Mouse (Mus musculus) MEL-GATA-1-ER (cell line): Measurements from ENCODE around the gene Ciao2b.
A peak's percentile ranks its signal among the peaks of the same experiment; 100 is the strongest.
"Not testable (repeated sequence)": the region's sequence is repeated elsewhere in the genome, so short reads cannot be mapped to it uniquely, and the experiment has no call there.

Source experiments
- DNase-seq: peaks from one replicate; pipeline ENCODE4 v3.0.0-alpha.2; 2012; ENCODE audit warnings: low read depth; ENCODE audit errors: extremely low read depth

Ciao2b gene

GRCm38 (mm10) chr8:104641426-104642323 lies at the start of gene Ciao2b:
Ciao2b (minus strand) TSS chr8:104641965.
- peak; percentile 74 for DNase-seq

DNA sequence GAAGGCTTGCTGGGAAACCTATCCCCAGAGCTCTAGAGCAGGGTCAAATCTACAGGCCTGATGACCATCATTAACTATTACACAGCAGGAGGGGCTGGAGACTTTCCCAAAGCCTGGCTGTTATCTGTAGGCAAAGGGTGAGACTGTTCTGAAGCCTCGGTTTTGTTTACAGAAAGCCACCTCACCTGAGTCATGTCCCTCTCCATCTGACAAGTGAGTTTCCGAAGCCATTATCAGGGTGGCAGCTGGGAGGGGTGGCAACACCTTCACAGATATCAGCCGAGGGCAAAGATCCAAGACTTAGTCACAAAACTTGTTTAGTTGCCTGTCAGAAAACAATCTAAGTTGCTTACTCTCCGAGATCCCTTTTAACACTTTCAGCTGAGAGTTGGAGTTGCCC lies 46.7 kb upstream of the Ciao2b start:
- DNase-seq: no peak

- no peak for DNase-seq
These were observed 13.8 kb upstream of the Ciao2b start for GRCm38 (mm10) chr8:104655614-104656013.

- peak; percentile 70 for DNase-seq
These were observed 13.2 kb upstream of the Ciao2b start for GRCm38 (mm10) chr8:104654984-104655383.

DNA sequence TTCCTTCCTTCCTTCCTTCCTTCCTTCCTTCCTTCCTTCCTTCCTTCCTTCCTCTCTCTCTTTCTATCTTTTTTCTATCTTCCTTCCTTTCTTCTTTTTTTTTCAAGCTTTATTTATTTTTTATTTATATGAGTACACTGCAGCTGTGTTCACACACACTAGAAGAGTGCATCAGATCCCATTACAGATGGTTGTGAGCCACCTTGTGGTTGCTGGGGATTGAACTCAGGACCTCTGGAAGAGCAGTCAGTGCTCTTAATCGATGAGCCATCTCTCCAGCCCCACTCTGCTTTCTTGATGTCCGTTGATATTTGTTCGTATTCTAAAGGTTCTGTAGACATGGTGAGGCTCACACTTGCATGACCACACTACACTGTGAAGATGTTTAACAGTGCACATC lies 2.4 kb upstream of the Ciao2b start:
- not testable (repeated sequence) for DNase-seq

GRCm38 (mm10) chr8:104642324-104642654 lies 524 bp upstream of the Ciao2b start:
- DNase-seq: no peak

- no peak for DNase-seq
These were observed 864 bp downstream of the Ciao2b start for GRCm38 (mm10) chr8:104640831-104641370.

GRCm38 (mm10) chr8:104640241-104640640 lies 1.5 kb downstream of the Ciao2b start:
- no peak for DNase-seq

- DNase-seq: no peak
These were observed 3.8 kb downstream of the Ciao2b start for GRCm38 (mm10) chr8:104638010-104638409.

GRCm38 (mm10) chr8:104635004-104635710 lies 6.6 kb downstream of the Ciao2b start:
- no peak for DNase-seq

DNA sequence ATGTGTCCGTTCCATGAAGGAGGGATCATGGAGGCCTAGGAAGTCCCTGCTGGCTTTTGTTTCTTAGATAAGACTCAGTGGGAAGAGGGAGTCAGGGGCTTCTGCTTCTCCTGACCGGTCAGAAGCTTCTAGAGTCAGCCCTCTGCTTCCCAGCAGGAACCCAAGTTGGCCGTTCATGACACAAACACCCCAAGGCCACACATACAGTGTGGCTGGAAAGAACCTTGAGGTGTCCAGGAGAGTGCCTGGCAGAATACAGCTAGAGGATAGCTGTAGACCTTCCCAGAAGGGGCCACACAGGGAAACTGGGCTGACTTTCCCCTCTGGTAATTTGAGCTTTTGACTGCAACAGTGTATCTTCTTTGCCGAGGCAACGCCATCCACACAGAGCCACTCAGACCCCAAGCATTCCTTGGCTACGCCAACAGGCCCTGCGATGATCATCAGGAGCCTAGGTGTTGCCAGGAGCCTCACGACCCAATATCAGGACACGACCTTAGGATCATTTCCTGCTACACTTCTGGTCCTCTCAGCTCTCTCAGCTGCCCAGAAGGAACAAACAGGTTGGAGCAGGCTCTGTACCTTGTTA lies 8.5 kb downstream of the Ciao2b start:
- DNase-seq: no peak

DNA sequence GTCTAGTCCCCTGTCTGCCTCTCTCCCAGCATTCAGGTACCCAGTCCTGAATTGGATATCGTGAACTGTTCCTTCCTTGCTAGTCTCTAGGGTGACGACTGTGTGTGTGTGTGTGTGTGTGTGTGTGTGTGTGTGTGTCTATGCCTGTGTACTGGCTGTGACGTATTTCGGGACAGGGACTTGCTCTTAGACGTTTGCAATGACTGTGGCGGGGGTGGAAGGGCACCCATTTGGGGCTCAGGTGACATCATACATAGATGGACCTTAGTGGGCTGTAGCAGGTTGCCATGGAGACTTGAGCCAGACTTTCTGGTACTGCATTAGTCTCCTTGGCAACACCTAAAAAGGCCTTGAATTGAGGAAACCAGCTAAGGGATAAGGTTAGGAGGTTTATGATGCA lies 9.3 kb downstream of the Ciao2b start:
- no peak for DNase-seq

DNA sequence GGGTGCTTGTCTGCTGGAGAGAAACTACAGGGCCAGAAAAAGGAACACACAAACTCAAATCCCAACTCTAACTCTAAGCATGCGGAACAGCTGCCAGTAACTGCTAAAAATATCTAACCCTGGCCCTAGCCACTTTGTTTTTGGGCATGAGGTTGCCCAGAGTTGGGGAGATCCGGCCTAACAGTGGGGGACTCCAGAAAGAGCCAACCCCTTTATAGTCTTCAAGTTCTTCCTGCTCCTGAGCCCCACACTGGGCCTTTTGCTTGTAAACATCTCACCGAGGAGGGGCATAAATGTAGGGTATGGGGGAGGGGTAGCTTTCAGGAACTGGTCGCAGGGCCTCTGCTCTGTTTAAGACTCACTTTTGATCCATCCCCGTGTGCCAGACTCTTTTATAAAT lies 9.8 kb downstream of the Ciao2b start:
- DNase-seq: no peak

DNA sequence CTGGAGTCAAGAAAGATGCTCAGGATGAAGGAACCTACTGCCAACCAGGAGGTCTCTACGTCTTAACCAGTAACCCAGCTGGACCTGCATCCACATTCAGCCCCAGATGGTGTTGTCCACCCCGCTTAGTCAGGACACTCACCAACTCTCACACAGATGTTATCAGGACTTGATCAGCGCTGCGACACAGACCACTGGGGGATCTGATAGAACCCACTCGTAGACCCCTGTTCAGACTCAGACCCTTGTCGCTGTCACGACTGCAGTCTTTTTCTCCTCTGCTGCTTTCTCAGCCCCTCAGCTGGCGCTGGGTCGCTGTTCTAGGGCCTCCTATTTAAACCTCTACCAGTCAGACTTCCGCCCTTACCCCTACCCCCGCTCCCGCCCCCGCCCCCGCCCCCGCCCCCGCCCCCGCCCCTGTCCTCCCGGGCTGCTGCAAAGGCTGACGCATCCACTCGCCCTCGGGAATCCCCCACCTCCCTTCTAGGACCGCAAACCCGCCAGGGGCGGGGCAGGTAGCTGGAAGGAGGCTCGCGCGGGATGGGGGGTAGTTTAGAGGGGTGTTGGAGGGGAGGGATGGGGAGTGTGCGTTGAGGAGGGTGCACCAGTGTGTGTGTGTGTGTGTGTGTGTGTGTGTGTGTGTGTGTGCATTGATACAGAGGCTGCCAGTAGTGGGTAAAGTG lies 10.6 kb downstream of the Ciao2b start, which contains the start of gene Rrad:
Gene Rrad, minus strand, starts transcription at position 347 of the 683 bp plus-strand sequence.
- DNase-seq: no peak

DNA sequence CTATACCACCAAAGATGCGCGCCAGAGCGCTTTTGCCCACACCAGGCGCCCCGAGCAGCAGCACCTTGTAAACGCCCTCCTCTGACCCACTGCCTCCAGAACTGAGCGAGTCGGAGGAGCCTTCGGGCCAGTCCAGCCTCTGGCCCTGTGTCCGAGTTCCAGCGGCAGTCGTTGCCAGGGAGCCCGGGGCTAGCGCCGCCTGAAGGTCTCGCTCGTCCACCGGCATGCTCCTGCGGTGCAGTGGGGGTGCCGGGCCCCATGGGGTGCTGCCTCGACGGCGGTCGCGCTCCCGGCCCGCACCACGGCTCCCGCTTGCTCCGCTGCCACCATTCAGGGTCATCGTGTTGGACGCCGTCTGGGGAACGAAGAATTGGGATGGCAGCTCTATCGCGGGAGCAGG lies 11.2 kb downstream of the Ciao2b start:
- DNase-seq: no peak

- no peak for DNase-seq
These were observed 11.7 kb downstream of the Ciao2b start for GRCm38 (mm10) chr8:104630111-104630479.

GRCm38 (mm10) chr8:104629306-104630110 lies 12.3 kb downstream of the Ciao2b start:
- peak; percentile 70 for DNase-seq

- DNase-seq: no peak
These were observed 13.4 kb downstream of the Ciao2b start for GRCm38 (mm10) chr8:104628402-104628801.

GRCm38 (mm10) chr8:104627065-104627740 lies 14.6 kb downstream of the Ciao2b start:
- DNase-seq: no peak

GRCm38 (mm10) chr8:104624161-104624560 lies 17.6 kb downstream of the Ciao2b start, which contains the start of gene Cdh16:
Cdh16 (minus strand) TSS chr8:104624396.
- no peak for DNase-seq
